Mouse (Mus musculus): ENCODE measurements around the gene Limch1.

The Limch1 gene

GRCm38 (mm10) chr5:67101793-67102600 is 356.4 kb downstream of the Limch1 start:
- DNase-seq (ENCODE audit: low read depth, low spot score), result no peak

DNA sequence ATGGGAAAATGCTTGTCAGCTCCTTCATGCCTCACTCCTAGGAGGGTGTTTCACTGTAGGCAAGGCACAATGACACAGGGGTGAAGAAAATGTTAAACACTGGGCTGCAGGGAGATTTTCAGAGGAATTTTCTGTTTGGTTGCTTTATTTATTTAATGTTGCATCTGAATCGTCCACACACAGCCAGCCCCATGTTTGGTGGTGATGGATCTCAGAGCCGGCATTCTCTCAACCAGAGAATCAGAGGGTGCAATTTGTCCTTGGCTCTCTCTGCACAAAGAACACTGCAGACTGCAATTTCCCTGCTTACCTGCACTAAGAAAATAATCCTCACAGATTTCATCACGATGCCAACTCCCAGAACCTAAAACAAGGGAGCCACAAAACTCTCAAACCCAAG is 357.4 kb downstream of the Limch1 start:
- DNase-seq (ENCODE audit: low read depth, low spot score), result no peak

DNA sequence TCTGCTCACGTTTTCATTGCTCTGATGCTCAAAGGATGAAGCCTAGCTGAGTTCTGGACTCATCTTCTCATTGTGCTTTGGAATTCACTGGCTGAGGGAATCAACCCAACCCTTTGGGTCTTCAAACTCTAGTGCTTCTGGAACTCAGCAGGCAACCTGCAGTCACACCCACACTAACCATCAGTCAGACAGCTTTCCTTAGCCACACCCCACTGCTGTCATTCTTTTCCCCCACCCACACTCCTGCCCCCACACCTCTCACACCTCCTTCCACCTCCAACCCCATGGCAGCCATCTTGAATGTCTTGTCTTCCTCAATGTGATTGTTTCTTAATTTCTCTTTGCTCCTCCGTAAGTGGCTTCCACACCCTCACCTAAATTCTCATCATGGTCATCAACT is 360.6 kb downstream of the Limch1 start:
- DNase-seq (ENCODE audit: low read depth, low spot score), result no peak

Measured in WW6 (cell line).